12 mouse cellular contexts compared by ENCODE assay signal in genomic region chr11:113668857-113669256, GRCm38 (mm10). TPM values are rescaled to one million over a fixed set of nuclear protein-coding genes. Genes with fewer than 3 reads are reported as not detected.
"Had no signal": no experiment of that assay in that cellular context is flagged by ENCODE, and none has a peak within 500 bp of the region (broad histone marks: within the 10 kb centered on the region; RNA-seq: fewer than 3 reads in every experiment).

No protein-coding gene starts in this region.

- H3K4me2 ChIP-seq: limb, embryonic 13.5 days; midbrain, embryonic 13.5 days had no signal

- DNase-seq: kidney, adult 11 months; kidney, postnatal 25 days; layer of hippocampus, adult 9-11 months; layer of hippocampus, postnatal 36 days; lung, adult 18-20 months; right cerebral cortex, postnatal 14 days; thymus, postnatal 36 days had no signal

- H3K27ac ChIP-seq: limb, embryonic 13.5 days; midbrain, embryonic 13.5 days had no signal

- ATAC-seq: midbrain, embryonic 13.5 days had no signal

- H3K9ac ChIP-seq: limb, embryonic 13.5 days; midbrain, embryonic 13.5 days had no signal

- H3K4me3 ChIP-seq: limb, embryonic 13.5 days; midbrain, embryonic 13.5 days had no signal

- H3K9me3 ChIP-seq: limb, embryonic 13.5 days; midbrain, embryonic 13.5 days had no signal

- H3K27me3 ChIP-seq: limb, embryonic 13.5 days; midbrain, embryonic 13.5 days had no signal

RNA-seq across cellular contexts. Expression of gene Cpsf4l, which starts 41.0 kb away (rescaled TPM):
- total RNA-seq: layer of hippocampus, adult 18-20 months; layer of hippocampus, postnatal 36 days; left cerebral cortex, postnatal 36 days had no signal
- polyA plus RNA-seq: small intestine, adult 2 months had no signal
